Mouse (Mus musculus) frontal cortex, adult 2 months (tissue): ENCODE results near the gene Fcf1. TPM values are rescaled to one million over a fixed set of nuclear protein-coding genes. Genes with fewer than 3 reads are reported as not detected.

Source experiments
- polyA plus RNA-seq: library from polyadenylated mRNA; depleted of rRNA; stranded (reverse); fragments of >200 nt; gene quantifications from 2 replicates; pipeline ENCODE4 v1.2.3, GENCODE M21; 2012; rRNA removed

Fcf1 gene
- polyA plus RNA-seq, 1 experiment: 73.9 TPM

Other genes starting within 250 kb of the Fcf1 start
- 40.0 and 45.9 TPM in 2 replicates for gene Npc2, start 197.7 kb upstream of the Fcf1 start, polyA plus RNA-seq
- 87.2 and 90.7 TPM in 2 replicates for gene Isca2, start 197.6 kb upstream of the Fcf1 start, polyA plus RNA-seq
- 2.3 and 3.8 TPM in 2 replicates for gene Ltbp2, start 94.4 kb upstream of the Fcf1 start, polyA plus RNA-seq
- 65.7 and 66.6 TPM in 2 replicates for gene Arel1, start within 50 bp of the Fcf1 start, polyA plus RNA-seq
- 75.0 and 81.0 TPM in 2 replicates for gene Ylpm1, start 25.4 kb downstream of the Fcf1 start, polyA plus RNA-seq
- 1.3 TPM in 2 replicates for gene Prox2, start 139.9 kb downstream of the Fcf1 start, polyA plus RNA-seq
- gene Dlst, start 139.9 kb downstream of the Fcf1 start, polyA plus RNA-seq: 155 and 158 TPM in 2 replicates
- 35.6 and 40.1 TPM in 2 replicates for gene Rps6kl1, start 180.4 kb downstream of the Fcf1 start, polyA plus RNA-seq
- 3.6 and 4.0 TPM in 2 replicates for gene Pgf, start 206.9 kb downstream of the Fcf1 start, polyA plus RNA-seq
- 87.8 and 91.3 TPM in 2 replicates for gene Eif2b2, start 248.6 kb downstream of the Fcf1 start, polyA plus RNA-seq